Mouse (Mus musculus): ENCODE results near the gene Pard3b.

GRCm38 (mm10) chr1:62129186-62129585 is 490.6 kb downstream of the Pard3b start:
- TF ChIP-seq CTCF (IDR thresholded peaks at IDR 0.05; ENCODE audit: low read depth, low read length) = no peak
- no peak for TF ChIP-seq POLR2A (IDR thresholded peaks at IDR 0.05; ENCODE audit: borderline replicate concordance, low read depth, low read length)

All from bone marrow macrophage, adult 2 months (primary cell).